Mouse (Mus musculus) stomach, postnatal 0 days (tissue): Measurements from ENCODE around the gene Zscan10. TPM values are rescaled to one million over a fixed set of nuclear protein-coding genes. Genes with fewer than 3 reads are reported as not detected.

Source experiments
- ATAC-seq: fragments of 200-750 bp; cut with Nextera tagmentation; 2 replicates; pipeline ENCODE4 v1.8.0; 2017; ENCODE audit not compliant: low FRiP score, low TSS enrichment
- DNase-seq: peaks from one replicate; pipeline ENCODE4 v3.0.0-alpha.2; 2016; ENCODE audit warnings: low spot score
- H3K27ac ChIP-seq: fragments of 300-500 bp; sonication (generic); replicated peaks from 2 replicates; pipeline ENCODE4 v1.5.1; 2014; ENCODE audit warnings: mild to moderate bottlenecking, control low read depth
- H3K27me3 ChIP-seq: fragments of 300-500 bp; sonication (generic); 2 replicates; pipeline ENCODE4 v1.6.1; 2014; ENCODE audit warnings: low read length; ENCODE audit not compliant: control insufficient read depth, insufficient read depth
- H3K36me3 ChIP-seq: fragments of 300-500 bp; sonication (generic); 2 replicates; pipeline ENCODE4 v1.6.1; 2014; ENCODE audit warnings: low read length, mixed read lengths; ENCODE audit not compliant: control insufficient read depth, insufficient read depth
- H3K4me1 ChIP-seq: fragments of 300-500 bp; sonication (generic); replicated peaks from 2 replicates; pipeline ENCODE4 v1.6.1; 2014; ENCODE audit warnings: antibody characterized with exemption; ENCODE audit not compliant: control insufficient read depth, insufficient read depth
- H3K4me2 ChIP-seq: fragments of 300-500 bp; sonication (generic); replicated peaks from 2 replicates; pipeline ENCODE4 v1.6.1; 2014; ENCODE audit warnings: low read depth, mild to moderate bottlenecking, control low read depth, moderate library complexity
- H3K4me3 ChIP-seq: fragments of 300-500 bp; sonication (generic); 2 replicates; pipeline ENCODE4 v1.5.1; 2014; ENCODE audit warnings: low read depth, low read length, control low read depth
- H3K9ac ChIP-seq: fragments of 300-500 bp; sonication (generic); 2 replicates; pipeline ENCODE4 v1.6.1; 2014; ENCODE audit warnings: mild to moderate bottlenecking, low read length, control low read depth, mixed read lengths
- H3K9me3 ChIP-seq: fragments of 300-500 bp; sonication (generic); 2 replicates; pipeline ENCODE4 v1.6.1; 2016; ENCODE audit warnings: low read length; ENCODE audit not compliant: control insufficient read depth
- CTCF ChIP-seq: IDR thresholded peaks from 2 replicates; pipeline ENCODE4 v1.5.1; 2016; ENCODE audit warnings: antibody characterized with exemption, low read depth, mild to moderate bottlenecking, moderate library complexity
- EP300 ChIP-seq: optimal IDR thresholded peaks from 2 replicates; pipeline ENCODE3; 2016; ENCODE audit warnings: antibody characterized with exemption
- WGBS: fragments of 180-500 bp; shearing (Covaris S2); extraction: QIAGEN DNeasy Blood & Tissue Kit; methylation state at CpG from one replicate; pipeline ENCODE4 v1.1.7; 2014; 5-methylcytosine and 5-hydroxymethylcytosine counted together
- polyA plus RNA-seq: library from polyadenylated mRNA; unstranded; fragments of >200 nt; fragmentation: Nextera tagmentation; extraction: Ambion mirVana; gene quantifications from 2 replicates; pipeline ENCODE4 v1.2.1, GENCODE M21; 2015

Zscan10 gene
- 0.05 TPM in 1 of 2 replicates, not detected in the other for polyA plus RNA-seq

DNA sequence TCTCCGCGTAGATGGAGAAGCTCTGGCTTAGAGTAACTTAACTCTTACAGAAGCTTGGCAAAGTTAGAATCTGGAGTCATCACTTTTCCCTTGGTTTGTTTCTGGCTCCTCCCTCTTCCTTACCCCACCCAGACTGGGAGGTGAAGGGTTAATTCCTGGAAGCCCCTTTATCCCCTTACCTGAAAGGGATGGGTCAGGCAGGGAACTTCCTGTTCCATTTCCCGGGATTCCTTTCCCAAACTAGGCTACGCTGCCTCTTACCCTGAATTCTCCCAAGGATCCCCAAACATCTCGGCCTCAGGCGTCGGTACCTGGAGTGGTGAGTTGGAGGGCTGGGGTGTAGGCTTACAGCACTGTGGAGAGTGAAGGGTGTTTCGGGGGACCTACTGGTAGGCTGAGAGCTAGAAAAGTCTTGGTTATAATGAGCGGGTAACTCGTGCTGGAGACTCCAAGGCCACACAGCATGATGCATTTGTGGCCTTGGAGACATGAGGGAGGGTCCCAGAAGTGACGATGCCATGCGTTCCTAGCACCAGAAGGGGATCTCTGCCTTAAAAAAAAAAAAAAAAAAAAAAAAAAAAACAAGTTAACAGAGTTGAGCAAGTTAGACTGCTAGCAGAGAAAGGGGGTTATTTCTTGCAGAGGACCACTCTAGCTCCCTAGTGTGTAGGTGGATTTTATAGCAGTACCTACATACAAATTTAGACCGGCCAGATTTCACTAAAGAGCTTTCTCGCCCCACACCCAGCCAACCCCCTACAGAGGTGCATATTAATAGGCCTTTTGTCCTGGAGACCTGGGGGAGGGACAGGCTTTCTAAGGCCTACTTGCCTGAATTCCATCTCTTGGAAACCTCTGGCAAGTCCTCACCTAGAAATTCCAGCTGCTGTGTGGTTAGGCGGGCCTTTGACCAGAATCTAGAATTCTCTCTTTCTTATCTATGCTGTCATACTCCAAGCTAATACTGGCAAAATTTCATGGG, at the start of gene Zscan10:
TSS of gene Zscan10 (plus strand) at position 216 of the 982 bp plus-strand sequence.
- no peaks in the 10 kb centered on the region for H3K27me3 ChIP-seq
- no peaks in the 10 kb centered on the region for H3K9me3 ChIP-seq
- H3K4me2 ChIP-seq: peak within 1 kb of the TSS; percentile 82
- WGBS: 63% methylated on average over 15 of the region's 15 CpGs
- no peaks in the 10 kb centered on the region for H3K4me1 ChIP-seq
- peak within 1 kb of the TSS; percentile 49 for H3K4me3 ChIP-seq
- no peak for ATAC-seq
- peak within 1 kb of the TSS; percentile 92 for H3K27ac ChIP-seq
- H3K9ac ChIP-seq: 0 out of 2 replicates have a peak within 1 kb of the TSS, but pooled peaks have one; percentile 27
- no peaks in the 10 kb centered on the region for H3K36me3 ChIP-seq
- no peak for DNase-seq
- TF ChIP-seq EP300 (no peak), CTCF (no peak)

DNA sequence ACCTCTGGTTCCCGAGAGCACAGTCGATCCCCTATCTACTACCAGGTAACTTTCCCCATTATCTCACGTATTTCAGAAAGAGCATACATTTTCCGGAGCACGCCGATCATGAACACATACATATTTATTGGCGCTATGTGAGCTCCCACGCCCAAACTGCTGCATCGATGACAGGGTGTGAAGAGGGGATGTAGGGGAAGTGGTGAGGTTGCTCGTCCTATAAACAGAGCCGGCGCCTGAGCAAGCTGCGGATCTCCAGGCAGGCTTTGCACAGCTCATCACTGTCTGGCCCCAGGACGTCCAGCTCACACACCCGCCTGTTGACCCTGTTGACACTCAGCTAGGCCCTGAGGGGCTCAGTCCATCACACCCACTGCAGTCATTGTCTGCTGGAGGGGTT, 49.8 kb upstream of the Zscan10 start:
- Histone ChIP-seq H3K4me3 (peak overlapping the region; percentile 56), H3K27me3 (no peaks in the 10 kb centered on the region), H3K27ac (peak overlapping the region; percentile 81), H3K9me3 (no peaks in the 10 kb centered on the region), H3K36me3 (no peaks in the 10 kb centered on the region), H3K4me1 (no peaks in the 10 kb centered on the region; the same call in 1 of the 2 replicates), H3K4me2 (peak overlapping the region; percentile 77), H3K9ac (peak overlapping the region; percentile 59)
- no peak for DNase-seq
- ATAC-seq: no peak
- WGBS: under 1% methylated on average over 15 of the region's 15 CpGs
- TF ChIP-seq EP300 (no peak), CTCF (no peak)

DNA sequence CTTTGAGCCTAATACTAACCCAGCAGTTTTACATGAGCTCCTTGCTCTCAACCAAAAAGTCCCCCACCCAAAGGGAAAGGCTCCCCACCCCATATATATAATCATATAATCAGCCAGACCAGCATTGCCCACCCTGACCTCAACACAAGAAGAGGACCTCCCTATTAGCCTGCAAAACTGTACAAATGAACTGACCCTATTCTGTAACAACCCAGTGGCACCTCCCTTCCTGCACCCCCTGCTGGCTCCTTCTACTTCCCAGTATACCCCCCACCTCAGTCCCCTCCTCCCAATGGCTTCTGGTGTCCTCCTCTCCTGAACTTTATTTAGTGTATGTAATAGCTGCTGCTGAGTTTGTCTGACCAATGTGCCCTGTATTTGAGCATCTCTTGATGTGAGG, 49.2 kb upstream of the Zscan10 start:
- Histone ChIP-seq H3K36me3 (no peaks in the 10 kb centered on the region), H3K27ac (peak overlapping the region; percentile 81), H3K4me2 (peak overlapping the region; percentile 77), H3K4me1 (no peaks in the 10 kb centered on the region; the same call in 1 of the 2 replicates), H3K9ac (peak overlapping the region; percentile 59; the same call in 1 of the 2 replicates), H3K9me3 (no peaks in the 10 kb centered on the region), H3K4me3 (peak overlapping the region; percentile 56), H3K27me3 (no peaks in the 10 kb centered on the region)
- TF ChIP-seq EP300 (no peak), CTCF (no peak)
- no peak for ATAC-seq
- DNase-seq: no peak

DNA sequence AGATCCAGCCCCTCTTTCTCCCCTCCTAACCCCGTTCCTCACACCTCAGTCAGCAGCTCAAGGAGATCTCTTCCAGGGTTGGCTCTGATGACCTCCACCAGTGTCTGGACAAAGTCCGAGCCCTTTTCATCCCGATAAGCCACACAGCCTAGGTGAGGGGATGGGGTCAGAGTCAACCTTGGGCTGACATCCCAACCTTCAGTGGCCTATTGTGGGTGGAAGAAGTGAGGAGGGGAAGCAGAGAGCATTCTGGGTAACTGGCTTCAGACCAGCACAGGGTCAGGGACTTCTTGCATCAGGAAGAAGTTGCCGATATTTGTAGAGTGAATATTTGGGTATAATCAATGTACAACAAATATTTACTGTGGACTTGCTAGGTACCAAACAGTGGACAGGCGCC, 48.7 kb upstream of the Zscan10 start:
- no peaks in the 10 kb centered on the region for H3K9me3 ChIP-seq
- DNase-seq: no peak
- no peak for ATAC-seq
- H3K4me3 ChIP-seq: no peak overlapping the region
- no peaks in the 10 kb centered on the region for H3K27me3 ChIP-seq
- H3K27ac ChIP-seq: no peak overlapping the region
- H3K9ac ChIP-seq: no peak overlapping the region
- peaks cover 3% of the 10 kb centered on the region; the same call in 1 of the 2 replicates for H3K36me3 ChIP-seq
- H3K4me1 ChIP-seq: no peaks in the 10 kb centered on the region; the same call in 1 of the 2 replicates
- TF ChIP-seq EP300: no peak
- TF ChIP-seq CTCF: no peak
- WGBS: 53% methylated on average over 5 of the region's 5 CpGs
- H3K4me2 ChIP-seq: no peak overlapping the region

DNA sequence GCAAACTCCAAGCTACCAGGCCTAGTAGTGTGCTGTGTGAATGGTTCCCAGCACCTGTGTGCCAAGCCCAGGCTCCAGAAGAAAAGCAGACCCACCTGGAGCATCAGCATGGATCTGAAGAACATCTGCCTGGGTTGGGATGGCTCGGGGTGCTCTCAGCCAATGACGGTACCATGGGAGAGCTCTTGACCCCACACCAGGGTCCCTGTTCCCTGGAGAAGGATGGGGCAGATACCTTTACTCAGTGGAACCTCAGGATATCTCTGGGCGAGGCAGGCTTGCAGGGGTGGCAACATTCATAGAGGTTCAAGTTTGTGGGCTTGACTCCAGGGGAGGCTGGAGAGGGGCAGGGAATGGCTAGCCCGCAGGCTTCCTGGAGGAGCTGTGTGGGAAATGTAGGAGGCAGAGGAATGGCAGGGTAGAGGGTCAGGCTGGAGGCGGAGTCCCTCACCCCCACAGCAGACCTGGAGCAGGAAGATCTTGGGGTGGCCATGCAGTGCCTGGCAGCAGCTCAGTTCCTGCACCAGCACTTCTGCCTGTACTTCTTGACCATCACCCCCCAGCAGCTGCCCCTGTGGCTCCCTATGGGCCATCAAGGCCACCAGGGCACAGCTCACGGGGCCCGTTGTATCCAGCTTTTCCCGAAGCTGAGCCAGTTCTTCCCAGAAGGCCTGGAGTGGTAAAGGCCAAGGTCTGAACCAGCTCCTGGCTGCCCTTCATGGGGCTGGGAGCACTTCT, 47.6 kb upstream of the Zscan10 start:
- Histone ChIP-seq H3K9ac (no peak overlapping the region), H3K36me3 (peaks cover 9% of the 10 kb centered on the region; the same call in 1 of the 2 replicates), H3K4me2 (no peak overlapping the region), H3K9me3 (no peaks in the 10 kb centered on the region), H3K4me1 (no peaks in the 10 kb centered on the region; the same call in 1 of the 2 replicates), H3K4me3 (no peak overlapping the region), H3K27me3 (no peaks in the 10 kb centered on the region), H3K27ac (no peak overlapping the region)
- TF ChIP-seq EP300: no peak
- no peak for TF ChIP-seq CTCF
- WGBS: 89% methylated on average over 8 of the region's 8 CpGs
- DNase-seq (no peak), ATAC-seq (no peak)
